Mouse (Mus musculus): ENCODE results near the gene Specc1.

Specc1 gene

DNA sequence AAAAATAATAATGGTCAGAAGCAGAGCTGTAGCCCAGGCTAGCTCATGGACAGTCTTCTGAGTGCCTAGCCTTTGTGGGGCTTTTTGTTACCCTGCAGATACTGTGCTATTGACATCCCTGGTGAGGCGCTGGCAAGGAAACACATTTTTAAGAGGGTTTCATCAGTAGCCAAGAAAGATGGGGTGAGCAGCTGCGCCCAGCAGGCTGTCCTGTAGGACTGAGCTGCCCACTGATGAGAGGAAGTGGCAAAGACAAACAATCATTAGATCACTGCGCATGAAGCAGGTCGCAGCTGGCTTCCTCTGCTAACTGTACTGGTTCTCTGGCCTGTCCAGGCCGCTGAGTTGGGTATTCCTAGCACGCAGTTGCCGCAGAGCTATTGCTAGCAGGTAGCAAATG lies 307.0 kb downstream of the Specc1 start:
- DNase-seq = no peak

DNA sequence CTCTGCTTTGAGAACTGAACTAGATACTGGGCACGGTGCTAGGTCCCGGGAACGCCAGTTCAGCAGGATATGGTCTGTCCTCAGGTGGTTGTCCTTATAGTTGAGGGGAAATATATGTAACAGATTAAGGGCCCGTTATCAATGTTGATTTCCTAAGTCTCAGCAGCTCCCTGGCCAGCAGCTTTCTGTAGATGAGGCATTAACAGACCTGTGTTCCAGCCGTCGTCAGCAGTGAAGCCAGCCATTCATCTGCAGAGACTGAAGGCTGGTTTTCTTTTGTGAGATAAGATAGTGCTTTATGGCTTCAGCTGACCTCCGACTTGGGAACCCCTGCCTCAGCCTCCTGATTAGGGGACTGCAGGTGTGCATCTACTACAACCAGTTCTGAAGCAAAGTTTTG lies 307.5 kb downstream of the Specc1 start:
- DNase-seq = no peak

DNA sequence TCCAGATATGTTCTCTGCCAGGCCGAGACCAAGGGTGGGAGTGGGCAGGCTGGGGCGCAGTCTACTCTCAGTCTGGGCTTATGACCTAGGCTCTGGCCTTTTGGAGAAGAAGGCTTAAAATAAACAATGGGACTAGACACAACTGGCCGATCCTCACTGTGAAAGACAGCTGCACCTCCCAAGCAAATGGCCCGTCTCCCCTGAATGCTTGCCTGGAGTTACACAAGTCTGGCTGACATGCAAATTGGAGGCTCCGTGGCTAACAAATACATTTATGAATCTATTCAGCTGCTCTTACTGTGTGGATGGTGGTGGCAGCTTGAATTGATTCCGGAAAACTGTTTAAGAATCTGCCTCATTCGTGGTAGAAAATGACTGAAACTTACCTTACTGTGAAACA lies 309.1 kb downstream of the Specc1 start:
- DNase-seq = no peak

DNA sequence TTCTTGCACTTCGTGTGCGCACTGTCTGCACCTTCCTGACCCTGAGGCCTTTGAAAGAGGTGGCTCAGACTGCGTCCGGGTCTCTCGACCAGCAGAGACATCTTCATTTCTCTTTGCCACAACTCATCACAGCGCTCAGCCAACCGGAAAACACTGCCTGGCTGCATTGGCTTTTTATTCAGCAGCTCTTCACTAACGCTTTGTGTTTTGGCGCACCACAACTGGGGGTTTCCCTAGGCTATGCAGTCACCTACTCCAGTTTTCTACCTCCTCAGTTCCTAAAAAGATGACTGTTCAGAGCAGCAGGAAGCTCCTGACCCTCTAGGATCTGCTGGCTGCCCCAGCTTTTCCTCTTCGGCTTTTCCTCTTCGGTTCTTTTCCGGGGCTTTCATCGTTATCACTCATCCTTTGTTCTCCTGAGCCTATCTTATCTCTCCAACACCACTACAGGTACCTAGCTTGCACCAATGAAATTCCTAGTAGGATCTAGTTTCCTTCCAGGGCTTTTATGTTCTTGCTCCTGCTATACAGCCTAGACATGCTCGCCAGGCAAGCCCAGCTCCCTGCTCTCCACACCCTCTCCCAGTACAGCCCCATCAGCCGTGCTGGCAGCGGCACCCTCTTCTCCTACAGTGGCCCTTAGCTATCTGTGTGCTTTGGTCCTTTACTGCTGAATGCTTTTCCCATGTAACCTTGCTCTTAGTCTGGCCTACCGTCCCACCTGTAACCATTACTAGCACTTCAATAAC lies 310.1 kb downstream of the Specc1 start:
- DNase-seq = no peak

DNA sequence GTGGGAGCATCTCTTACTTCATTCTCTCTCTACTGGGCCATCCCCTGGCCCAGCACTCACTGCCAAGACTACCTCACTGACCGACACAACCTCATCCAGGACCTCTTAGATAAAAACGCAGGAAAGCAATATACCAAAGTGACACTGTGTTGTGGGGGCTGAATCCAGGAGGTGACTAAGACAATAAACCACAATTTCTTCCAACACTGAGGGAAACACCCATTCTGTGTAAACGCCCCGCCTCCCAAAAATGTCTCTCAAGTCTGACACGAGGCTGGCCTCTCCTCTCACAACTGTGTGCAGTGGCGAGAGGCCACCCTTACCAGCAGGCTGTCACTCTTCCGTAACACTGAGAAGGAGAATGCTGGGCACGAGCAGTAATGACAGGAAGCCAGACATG lies 311.8 kb downstream of the Specc1 start:
- no peak for DNase-seq

DNA sequence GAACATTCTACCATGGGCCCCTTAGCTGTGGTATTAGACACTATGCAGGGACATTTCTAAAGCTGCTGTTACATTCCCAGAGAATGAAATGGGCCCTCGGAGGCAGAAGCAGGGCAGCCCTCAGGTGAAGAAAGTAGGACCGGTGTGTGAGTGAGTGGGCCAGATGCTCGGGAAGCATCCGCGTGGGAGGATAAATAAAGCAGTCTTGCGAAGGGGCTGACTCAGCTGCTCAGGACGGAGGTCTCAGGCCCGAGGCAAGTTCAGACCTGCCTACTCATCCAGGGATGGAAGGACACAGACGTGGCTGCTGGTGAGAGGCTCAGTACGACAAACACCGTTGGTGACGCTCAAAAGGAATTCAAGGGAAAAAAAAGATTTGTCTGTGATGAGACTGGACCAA lies 312.5 kb downstream of the Specc1 start:
- DNase-seq = no peak

DNA sequence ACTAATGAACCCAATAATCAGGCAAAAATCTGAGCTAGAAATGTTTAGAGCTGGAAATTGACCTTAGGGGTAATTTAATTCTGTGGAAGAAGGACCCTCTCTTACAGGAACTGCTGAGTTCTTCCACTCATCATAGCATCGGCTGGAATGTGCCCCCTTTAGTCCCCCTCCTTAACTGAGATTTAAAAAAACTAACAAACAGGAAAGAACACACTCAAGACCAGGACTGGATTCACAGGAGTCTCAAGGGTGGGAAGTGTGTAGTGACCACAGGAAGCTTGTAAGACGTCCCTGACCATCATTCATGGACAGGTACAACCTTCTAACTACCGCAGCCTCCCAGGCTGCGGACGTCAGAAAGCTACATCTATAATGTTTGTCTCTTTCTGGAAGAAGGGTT lies 314.3 kb downstream of the Specc1 start:
- no peak for DNase-seq

Data from cerebellum, adult 9-11 months (tissue).